Mouse (Mus musculus) limb, embryonic 12.5 days (tissue): ENCODE measurements at regions not wholly inside any gene's neighbourhood (a gene's known extent, or its start where the extent isn't known, plus 50 kb on each side); places are given as distances from the start of the nearest gene placed in this dataset.
A peak's percentile ranks its signal among the peaks of the same experiment; 100 is the strongest.

Experiments used
- ATAC-seq: fragments of 200-750 bp; cut with Nextera tagmentation; 2 replicates; pipeline ENCODE4 v1.8.0; 2017; ENCODE audit warnings: low read depth, moderate TSS enrichment; ENCODE audit not compliant: insufficient number of reproducible peaks, insufficient read depth, low FRiP score, low TSS enrichment
- H3K27ac ChIP-seq: fragments of 300-500 bp; sonication (generic); 2 replicates; pipeline ENCODE4 v1.5.1; 2016; ENCODE audit warnings: mild to moderate bottlenecking, moderate library complexity
- H3K27me3 ChIP-seq: fragments of 300-500 bp; sonication (generic); 2 replicates; pipeline ENCODE4 v1.6.1; 2016; ENCODE audit warnings: mild to moderate bottlenecking, moderate library complexity
- H3K36me3 ChIP-seq: fragments of 300-500 bp; sonication (generic); 2 replicates; pipeline ENCODE4 v1.6.1; 2016; ENCODE audit warnings: mild to moderate bottlenecking, moderate library complexity
- H3K4me1 ChIP-seq: fragments of 300-500 bp; sonication (generic); replicated peaks from 2 replicates; pipeline ENCODE4 v1.6.1; 2016
- H3K4me2 ChIP-seq: fragments of 300-500 bp; sonication (generic); 2 replicates; pipeline ENCODE4 v1.6.1; 2016; ENCODE audit warnings: mild to moderate bottlenecking, moderate library complexity
- H3K4me3 ChIP-seq: fragments of 300-500 bp; sonication (generic); replicated peaks from 2 replicates; pipeline ENCODE4 v1.5.1; 2016; ENCODE audit warnings: mild to moderate bottlenecking
- H3K9ac ChIP-seq: fragments of 300-500 bp; sonication (generic); replicated peaks from 2 replicates; pipeline ENCODE4 v1.6.1; 2016; ENCODE audit warnings: mild to moderate bottlenecking, moderate library complexity
- H3K9me3 ChIP-seq: fragments of 300-500 bp; sonication (generic); 2 replicates; pipeline ENCODE4 v1.6.1; 2016; ENCODE audit warnings: mild to moderate bottlenecking, moderate library complexity
- WGBS: fragments of 180-500 bp; shearing (Covaris S2); methylation state at CpG from one replicate; pipeline ENCODE4 v1.1.7; 2016; 5-methylcytosine and 5-hydroxymethylcytosine counted together

- Histone ChIP-seq H3K36me3 (no peaks in the 10 kb centered on the region), H3K27ac (no peak overlapping the region), H3K9me3 (no peaks in the 10 kb centered on the region), H3K9ac (no peak overlapping the region), H3K27me3 (no peaks in the 10 kb centered on the region), H3K4me3 (no peak overlapping the region), H3K4me1 (peaks cover 10% of the 10 kb centered on the region; the same call in 1 of the 2 replicates), H3K4me2 (no peak overlapping the region)
- 86% methylated on average over 4 of the region's 4 CpGs for WGBS
- no peak for ATAC-seq
Observed at GRCm38 (mm10) chr1:169156875-169157274, 374.4 kb downstream of the Nuf2 start.

GRCm38 (mm10) chr1:169155484-169156459, 375.5 kb downstream of the Nuf2 start:
- H3K36me3 ChIP-seq, result no peaks in the 10 kb centered on the region
- no peak for ATAC-seq
- no peaks in the 10 kb centered on the region for H3K9me3 ChIP-seq
- H3K4me2 ChIP-seq, result peak overlapping the region; percentile 20; the same call in 1 of the 2 replicates
- peaks cover 10% of the 10 kb centered on the region; the same call in 1 of the 2 replicates for H3K4me1 ChIP-seq
- H3K9ac ChIP-seq, result no peak overlapping the region
- H3K4me3 ChIP-seq, result no peak overlapping the region
- no peak overlapping the region for H3K27ac ChIP-seq
- no peaks in the 10 kb centered on the region for H3K27me3 ChIP-seq
- 41% methylated on average over 14 of the region's 14 CpGs for WGBS

GRCm38 (mm10) chr1:169142216-169142615, 389.0 kb downstream of the Nuf2 start:
- no peaks in the 10 kb centered on the region for H3K36me3 ChIP-seq
- H3K4me1 ChIP-seq, result no peaks in the 10 kb centered on the region
- H3K9ac ChIP-seq, result no peak overlapping the region
- no peaks in the 10 kb centered on the region for H3K9me3 ChIP-seq
- no peaks in the 10 kb centered on the region for H3K27me3 ChIP-seq
- no peak overlapping the region for H3K4me2 ChIP-seq
- ATAC-seq, result no peak
- H3K27ac ChIP-seq, result no peak overlapping the region
- WGBS, result 92% methylated on average over 3 of the region's 3 CpGs
- H3K4me3 ChIP-seq, result no peak overlapping the region

- ATAC-seq, result no peak
Observed at GRCm38 (mm10) chr1:169140056-169140455, 391.2 kb downstream of the Nuf2 start.

GRCm38 (mm10) chr1:169139507-169139906, 391.8 kb downstream of the Nuf2 start:
- H3K36me3 ChIP-seq, result no peaks in the 10 kb centered on the region

More at GRCm38 (mm10) chr1:169140056-169140455, 391.2 kb downstream of the Nuf2 start:
- Histone ChIP-seq H3K9me3 (no peaks in the 10 kb centered on the region), H3K4me1 (no peaks in the 10 kb centered on the region), H3K4me2 (no peak overlapping the region), H3K36me3 (no peaks in the 10 kb centered on the region), H3K9ac (no peak overlapping the region), H3K4me3 (no peak overlapping the region), H3K27ac (no peak overlapping the region), H3K27me3 (no peaks in the 10 kb centered on the region)
- WGBS, result 84% methylated on average over 3 of the region's 3 CpGs

GRCm38 (mm10) chr1:169139184-169139486, 392.1 kb downstream of the Nuf2 start:
- Histone ChIP-seq H3K4me3 (no peak overlapping the region), H3K9me3 (no peaks in the 10 kb centered on the region), H3K4me2 (no peak overlapping the region), H3K4me1 (no peaks in the 10 kb centered on the region), H3K36me3 (no peaks in the 10 kb centered on the region), H3K27ac (no peak overlapping the region), H3K27me3 (no peaks in the 10 kb centered on the region), H3K9ac (no peak overlapping the region)
- no peak for ATAC-seq
- WGBS, result 44% methylated on average over 2 of the region's 2 CpGs

More at GRCm38 (mm10) chr1:169139507-169139906, 391.8 kb downstream of the Nuf2 start:
- H3K9ac ChIP-seq, result no peak overlapping the region
- H3K4me3 ChIP-seq, result no peak overlapping the region
- H3K27me3 ChIP-seq, result no peaks in the 10 kb centered on the region
- H3K4me2 ChIP-seq, result no peak overlapping the region
- no peaks in the 10 kb centered on the region for H3K4me1 ChIP-seq
- H3K9me3 ChIP-seq, result no peaks in the 10 kb centered on the region
- no peak overlapping the region for H3K27ac ChIP-seq
- 80% methylated on average over 5 of the region's 5 CpGs for WGBS
- no peak for ATAC-seq

- no peak overlapping the region for H3K4me2 ChIP-seq
- H3K36me3 ChIP-seq, result no peaks in the 10 kb centered on the region
- H3K9me3 ChIP-seq, result no peaks in the 10 kb centered on the region
- no peak overlapping the region for H3K4me3 ChIP-seq
- H3K4me1 ChIP-seq, result no peaks in the 10 kb centered on the region
- 64% methylated on average over 6 of the region's 6 CpGs for WGBS
- H3K27me3 ChIP-seq, result no peaks in the 10 kb centered on the region
- H3K9ac ChIP-seq, result no peak overlapping the region
- H3K27ac ChIP-seq, result no peak overlapping the region
- no peak for ATAC-seq
Observed at GRCm38 (mm10) chr1:169138404-169139183, 392.7 kb downstream of the Nuf2 start.

GRCm38 (mm10) chr1:169135542-169135941, 395.7 kb downstream of the Nuf2 start:
- no peak for ATAC-seq
- Histone ChIP-seq H3K4me1 (no peaks in the 10 kb centered on the region), H3K4me3 (no peak overlapping the region), H3K9me3 (no peaks in the 10 kb centered on the region), H3K27ac (no peak overlapping the region), H3K9ac (no peak overlapping the region), H3K4me2 (no peak overlapping the region), H3K36me3 (no peaks in the 10 kb centered on the region), H3K27me3 (no peaks in the 10 kb centered on the region)

- 76% methylated on average over 4 of the region's 4 CpGs for WGBS
- Histone ChIP-seq H3K4me2 (no peak overlapping the region), H3K9me3 (no peaks in the 10 kb centered on the region), H3K36me3 (no peaks in the 10 kb centered on the region), H3K4me1 (no peaks in the 10 kb centered on the region; the same call in 1 of the 2 replicates), H3K9ac (no peak overlapping the region), H3K4me3 (no peak overlapping the region), H3K27me3 (no peaks in the 10 kb centered on the region), H3K27ac (no peak overlapping the region)
- no peak for ATAC-seq
Observed at GRCm38 (mm10) chr1:169103669-169104068, 427.6 kb downstream of the Nuf2 start.

- Histone ChIP-seq H3K27me3 (no peaks in the 10 kb centered on the region), H3K9ac (no peak overlapping the region), H3K27ac (no peak overlapping the region), H3K36me3 (no peaks in the 10 kb centered on the region), H3K4me1 (no peaks in the 10 kb centered on the region; the same call in 1 of the 2 replicates), H3K4me3 (no peak overlapping the region), H3K4me2 (no peak overlapping the region), H3K9me3 (no peaks in the 10 kb centered on the region)
- no peak for ATAC-seq
- WGBS, result 74% methylated on average over 2 of the region's 2 CpGs
Observed at GRCm38 (mm10) chr1:169103113-169103512, 428.2 kb downstream of the Nuf2 start.

- no peak overlapping the region for H3K27ac ChIP-seq
- WGBS, result 42% methylated on average over 5 of the region's 5 CpGs
- no peak overlapping the region for H3K4me3 ChIP-seq
- no peak overlapping the region for H3K9ac ChIP-seq
- H3K4me1 ChIP-seq, result peaks cover 3% of the 10 kb centered on the region; the same call in 1 of the 2 replicates
- no peaks in the 10 kb centered on the region for H3K36me3 ChIP-seq
- H3K27me3 ChIP-seq, result no peaks in the 10 kb centered on the region
- ATAC-seq, result no peak
- no peak overlapping the region for H3K4me2 ChIP-seq
- H3K9me3 ChIP-seq, result no peaks in the 10 kb centered on the region
Observed at GRCm38 (mm10) chr1:169099221-169099620, 432.0 kb downstream of the Nuf2 start.
